Mouse (Mus musculus): Measurements from ENCODE around the gene Dscaml1. TPM values are rescaled to one million over a fixed set of nuclear protein-coding genes. Genes with fewer than 3 reads are reported as not detected.

Dscaml1 gene
- polyA plus RNA-seq, 1 experiment: 53.8 TPM

GRCm38 (mm10) chr9:45451346-45451745 lies 24.9 kb downstream of the Dscaml1 start:
- no peak for DNase-seq (ENCODE audit: extremely low spot score in 1 of 2, low spot score in 1 of 2)

DNA sequence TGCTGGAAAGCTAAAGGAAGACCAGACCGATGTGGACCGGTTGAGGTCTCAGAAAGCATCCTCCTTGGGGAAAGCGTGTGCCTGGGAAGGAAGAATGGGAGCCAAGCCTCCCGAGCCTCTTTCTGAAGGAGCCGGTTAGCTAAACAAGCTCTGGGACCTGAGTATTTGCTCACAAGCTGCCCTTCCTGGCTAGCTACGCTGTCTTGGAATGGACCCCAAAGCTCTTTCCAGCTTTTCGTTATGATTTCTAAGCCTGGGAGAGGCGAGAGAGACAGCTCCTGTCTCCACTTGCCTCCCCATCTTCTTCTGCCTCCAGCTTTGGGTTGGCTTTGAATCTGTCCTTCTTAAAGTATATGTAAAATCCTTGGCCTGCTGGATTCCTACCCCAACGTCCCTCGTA lies 27.6 kb downstream of the Dscaml1 start:
- no peak for DNase-seq (ENCODE audit: extremely low spot score in 1 of 2, low spot score in 1 of 2)

- DNase-seq (ENCODE audit: extremely low spot score in 1 of 2, low spot score in 1 of 2): no peak
Measured at GRCm38 (mm10) chr9:45454889-45455610, 28.6 kb downstream of the Dscaml1 start.

DNA sequence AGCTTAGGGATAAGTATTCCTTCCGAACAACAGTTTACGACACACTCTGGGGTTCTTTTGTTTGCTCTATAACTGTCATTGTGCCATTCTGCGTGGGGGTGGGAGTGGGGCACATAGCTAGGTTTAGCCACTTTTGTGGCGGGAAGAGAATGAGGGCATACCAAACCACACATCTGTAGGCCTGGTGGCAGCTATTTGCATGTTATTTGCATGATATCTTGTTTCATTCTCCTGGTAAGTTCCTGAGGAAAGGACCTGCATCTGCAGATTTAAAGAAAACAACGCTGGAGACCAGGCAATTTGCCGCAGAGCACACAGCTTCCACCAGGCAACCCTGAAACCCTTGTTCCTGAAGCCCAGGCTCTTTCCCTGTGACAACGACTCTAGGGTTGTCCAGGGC lies 30.8 kb downstream of the Dscaml1 start:
- DNase-seq (ENCODE audit: extremely low spot score in 1 of 2, low spot score in 1 of 2): no peak

GRCm38 (mm10) chr9:45458363-45458762 lies 31.9 kb downstream of the Dscaml1 start:
- no peak for DNase-seq (ENCODE audit: extremely low spot score in 1 of 2, low spot score in 1 of 2)

- no peak for DNase-seq (ENCODE audit: extremely low spot score in 1 of 2, low spot score in 1 of 2)
Measured at GRCm38 (mm10) chr9:45465396-45466019, 39.1 kb downstream of the Dscaml1 start.

DNA sequence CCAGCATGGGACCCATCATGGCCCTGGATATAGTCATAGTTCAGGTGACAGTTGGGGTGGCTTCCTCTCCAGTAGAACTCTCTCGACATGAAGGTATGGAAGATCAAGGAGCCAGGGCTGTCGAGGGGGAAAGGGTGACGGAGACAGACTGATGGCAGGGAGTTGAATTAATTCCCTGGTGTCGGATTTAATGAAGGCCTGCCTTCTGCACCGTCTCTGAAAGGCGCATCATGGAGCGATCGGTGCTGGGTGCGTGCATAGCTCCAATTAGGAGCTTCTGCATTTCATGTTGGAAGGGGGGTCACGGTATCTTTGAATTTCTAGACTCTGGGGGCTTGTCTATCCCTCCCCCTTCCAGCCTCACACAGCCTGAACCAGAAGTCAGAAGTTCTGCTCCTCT lies 41.8 kb downstream of the Dscaml1 start:
- DNase-seq (ENCODE audit: extremely low spot score in 1 of 2, low spot score in 1 of 2): no peak

DNA sequence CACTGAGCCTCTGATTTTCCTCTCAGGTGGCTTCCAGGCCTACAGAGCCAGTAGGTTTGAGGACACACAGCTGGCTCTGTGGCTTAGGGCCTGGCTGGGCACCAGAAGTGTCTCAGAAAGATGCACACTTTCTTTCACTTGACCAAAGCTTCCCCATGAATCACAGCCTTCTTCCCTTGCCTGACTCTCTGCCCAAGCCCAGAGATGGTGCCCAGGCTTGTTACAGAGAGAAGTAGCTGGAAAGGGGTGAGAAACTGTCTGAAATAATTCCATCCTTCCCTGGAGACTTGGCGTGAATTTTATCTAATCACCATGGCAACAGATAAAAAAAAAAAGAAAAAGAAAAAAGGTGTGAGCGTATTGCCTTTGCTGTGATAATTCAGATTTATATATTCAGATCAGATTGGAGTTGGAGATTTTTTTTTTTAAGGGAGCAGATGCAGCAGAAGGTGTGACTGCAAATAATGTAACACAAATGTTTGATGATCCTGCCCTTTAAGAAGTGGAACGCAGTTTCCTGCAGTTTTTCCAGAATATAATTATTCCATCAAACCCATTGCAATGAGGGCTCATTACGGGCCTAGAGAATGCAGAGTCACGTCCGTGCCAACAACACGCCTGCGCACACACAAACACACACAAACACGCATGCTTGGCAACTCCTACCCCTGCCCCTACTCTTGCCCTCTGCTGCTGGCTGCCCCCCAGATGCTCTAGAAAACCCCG lies 44.5 kb downstream of the Dscaml1 start:
- peak; percentile 50 to 83 for DNase-seq (ENCODE audit: extremely low spot score in 1 of 2, low spot score in 1 of 2)

- DNase-seq (ENCODE audit: extremely low spot score in 1 of 2, low spot score in 1 of 2): peak in 1 of 2 experiments; percentile 28
Measured at GRCm38 (mm10) chr9:45471691-45472090, 45.3 kb downstream of the Dscaml1 start.

DNA sequence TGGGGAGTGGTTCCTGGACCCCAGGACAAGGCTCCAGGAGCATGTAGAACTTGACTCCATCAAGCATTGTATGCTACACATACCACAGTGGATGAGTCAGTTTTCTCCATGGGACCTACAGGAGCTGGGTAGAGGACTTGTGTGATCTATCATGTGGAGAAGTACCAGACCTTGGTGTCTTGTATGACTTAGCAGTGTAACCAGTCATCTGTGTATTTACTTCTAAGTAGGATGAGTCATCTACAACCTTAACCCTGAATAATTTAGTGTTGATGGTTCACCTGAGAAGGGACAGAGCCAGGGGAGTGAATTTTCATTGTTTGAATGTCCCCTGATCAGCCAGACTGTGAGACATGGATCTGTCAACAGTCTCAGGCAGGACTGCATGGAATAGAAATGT lies 48.4 kb downstream of the Dscaml1 start:
- DNase-seq (ENCODE audit: extremely low spot score in 1 of 2, low spot score in 1 of 2): no peak

DNA sequence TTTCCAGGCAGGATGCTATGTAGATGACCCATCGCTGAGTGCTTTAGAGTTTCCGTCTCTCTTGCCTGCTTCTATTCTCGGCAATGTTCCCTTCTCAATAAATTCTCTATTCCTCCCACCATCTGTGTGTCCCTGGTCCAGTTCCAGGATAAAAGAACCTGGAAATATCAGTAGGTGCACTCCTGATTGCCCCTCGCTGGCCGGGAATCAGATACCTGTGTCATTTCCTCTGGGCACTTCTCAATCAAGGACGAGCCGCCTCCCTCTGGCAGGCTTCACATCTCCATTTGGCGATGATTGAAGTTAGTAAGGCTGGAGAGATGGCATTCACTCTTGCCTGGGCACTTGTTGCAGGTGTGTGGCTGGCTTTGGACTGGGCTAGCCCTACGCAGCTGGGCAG lies 54.5 kb downstream of the Dscaml1 start:
- no peak for DNase-seq (ENCODE audit: extremely low spot score in 1 of 2, low spot score in 1 of 2)

GRCm38 (mm10) chr9:45486665-45487074 lies 60.2 kb downstream of the Dscaml1 start:
- DNase-seq (ENCODE audit: extremely low spot score in 1 of 2, low spot score in 1 of 2): no peak

DNA sequence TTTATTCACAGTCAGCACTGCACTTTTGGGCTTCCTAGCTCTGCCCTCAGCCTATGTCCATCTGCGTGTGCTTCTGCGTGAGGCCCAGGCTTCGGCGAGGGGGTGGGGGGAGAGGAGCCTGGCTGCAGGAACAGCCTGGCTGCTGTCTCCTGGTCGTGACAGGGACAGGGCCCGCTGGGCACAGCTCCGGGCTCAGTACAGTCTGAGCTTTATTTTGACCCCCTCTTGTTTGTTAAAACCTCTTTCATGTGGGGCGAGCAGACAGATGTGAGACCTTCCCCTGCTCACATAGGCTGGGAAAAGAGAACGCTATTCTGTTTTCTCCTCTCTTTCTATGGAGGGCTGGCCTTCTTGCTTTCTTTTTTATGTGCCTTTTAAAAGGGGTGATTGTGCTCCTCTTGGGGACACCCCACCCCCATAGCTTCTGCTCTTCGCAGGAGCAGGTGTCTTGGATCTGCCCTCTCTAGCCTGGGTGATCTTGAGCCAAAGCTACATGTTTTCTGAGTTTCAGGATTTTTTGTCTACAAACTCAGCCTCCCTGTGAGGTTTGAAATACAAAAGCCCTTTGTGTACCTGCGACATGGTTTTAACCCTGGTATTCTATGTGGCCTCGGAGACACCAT lies 60.9 kb downstream of the Dscaml1 start:
- DNase-seq (ENCODE audit: extremely low spot score in 1 of 2, low spot score in 1 of 2): peak; percentile 28 to 31

- no peak for DNase-seq (ENCODE audit: extremely low spot score in 1 of 2, low spot score in 1 of 2)
Measured at GRCm38 (mm10) chr9:45490899-45491298, 64.5 kb downstream of the Dscaml1 start.

- no peak for DNase-seq (ENCODE audit: extremely low spot score in 1 of 2, low spot score in 1 of 2)
Measured at GRCm38 (mm10) chr9:45494889-45495288, 68.5 kb downstream of the Dscaml1 start.

GRCm38 (mm10) chr9:45496340-45496739 lies 69.9 kb downstream of the Dscaml1 start:
- DNase-seq (ENCODE audit: extremely low spot score in 1 of 2, low spot score in 1 of 2): no peak

DNA sequence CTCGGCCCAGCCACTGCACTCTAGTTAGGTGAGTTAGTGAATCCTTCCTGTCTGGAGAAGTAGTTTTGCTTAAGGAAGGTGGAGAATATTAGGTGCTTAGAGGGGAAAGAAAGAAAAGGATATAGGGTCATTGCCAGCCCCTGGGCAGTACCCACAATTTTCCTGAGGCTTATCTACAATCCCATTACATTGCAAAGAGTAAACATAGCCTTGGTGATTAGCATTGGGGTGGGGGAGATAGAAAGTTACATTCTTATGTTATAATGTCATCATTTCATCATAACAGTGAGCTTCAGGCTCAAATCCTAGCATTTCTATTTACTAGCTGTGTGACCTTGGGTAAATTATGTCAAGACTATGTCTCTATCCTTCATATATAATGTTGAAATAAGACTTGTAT lies 70.5 kb downstream of the Dscaml1 start:
- DNase-seq (ENCODE audit: extremely low spot score in 1 of 2, low spot score in 1 of 2): no peak

- peak in 1 of 2 experiments; percentile 55 for DNase-seq (ENCODE audit: extremely low spot score in 1 of 2, low spot score in 1 of 2)
Measured at GRCm38 (mm10) chr9:45499267-45499666, 72.8 kb downstream of the Dscaml1 start.

- no peak for DNase-seq (ENCODE audit: extremely low spot score in 1 of 2, low spot score in 1 of 2)
Measured at GRCm38 (mm10) chr9:45500071-45500595, 73.7 kb downstream of the Dscaml1 start.

GRCm38 (mm10) chr9:45501295-45501927 lies 75.0 kb downstream of the Dscaml1 start:
- no peak for DNase-seq (ENCODE audit: extremely low spot score in 1 of 2, low spot score in 1 of 2)

All from frontal cortex, adult 2 months (tissue).